Mouse (Mus musculus) intestine, embryonic 14.5 days (tissue): ENCODE measurements at regions not wholly inside any gene's neighbourhood (a gene's known extent, or its start where the extent isn't known, plus 50 kb on each side); places are given as distances from the start of the nearest gene placed in this dataset.
A peak's percentile ranks its signal among the peaks of the same experiment; 100 is the strongest.
"Not testable (repeated sequence)": the region's sequence is repeated elsewhere in the genome, so short reads cannot be mapped to it uniquely, and the experiment has no call there.

ENCODE experiments used
- ATAC-seq: fragments of 200-750 bp; cut with Nextera tagmentation; replicated peaks from 2 replicates; pipeline ENCODE4 v1.8.0; 2017; ENCODE audit warnings: low read depth, moderate number of reproducible peaks, moderate TSS enrichment, moderate library complexity; ENCODE audit not compliant: low FRiP score, low TSS enrichment
- DNase-seq: peaks from one replicate; pipeline ENCODE4 v3.0.0-alpha.2; 2018; ENCODE audit warnings: low spot score
- H3K27ac ChIP-seq: fragments of 300-500 bp; sonication (generic); 2 replicates; pipeline ENCODE4 v1.5.1; 2014; ENCODE audit warnings: low read depth, mild to moderate bottlenecking, control low read depth
- H3K27me3 ChIP-seq: fragments of 300-500 bp; sonication (generic); replicated peaks from 2 replicates; pipeline ENCODE4 v1.6.1; 2014; ENCODE audit warnings: low read length, control low read depth; ENCODE audit not compliant: control insufficient read depth, insufficient read depth
- H3K36me3 ChIP-seq: fragments of 300-500 bp; sonication (generic); 2 replicates; pipeline ENCODE4 v1.6.1; 2014; ENCODE audit warnings: low read length, control low read depth; ENCODE audit not compliant: control insufficient read depth, insufficient read depth
- H3K4me1 ChIP-seq: fragments of 300-500 bp; sonication (generic); replicated peaks from 2 replicates; pipeline ENCODE4 v1.6.1; 2014; ENCODE audit warnings: low read length, control low read depth, mixed read lengths; ENCODE audit not compliant: control insufficient read depth, insufficient read depth
- H3K4me2 ChIP-seq: fragments of 300-500 bp; sonication (generic); 2 replicates; pipeline ENCODE4 v1.6.1; 2014; ENCODE audit warnings: low read length
- H3K4me3 ChIP-seq: fragments of 300-500 bp; sonication (generic); 2 replicates; pipeline ENCODE4 v1.5.1; 2014; ENCODE audit warnings: low read depth, low read length, control low read depth, mixed read lengths
- H3K9ac ChIP-seq: fragments of 300-500 bp; sonication (generic); 2 replicates; pipeline ENCODE4 v1.6.1; 2014; ENCODE audit warnings: mild to moderate bottlenecking, low read length
- H3K9me3 ChIP-seq: fragments of 300-500 bp; sonication (generic); 2 replicates; pipeline ENCODE4 v1.6.1; 2016; ENCODE audit warnings: low read length, control low read depth; ENCODE audit not compliant: control insufficient read depth
- WGBS: fragments of 180-500 bp; shearing (Covaris S2); extraction: QIAGEN DNeasy Blood & Tissue Kit; methylation state at CpG from one replicate; pipeline ENCODE4 v1.1.7; 2014; 5-methylcytosine and 5-hydroxymethylcytosine counted together

- Histone ChIP-seq H3K9ac (no peak overlapping the region), H3K4me3 (no peak overlapping the region), H3K27me3 (peaks cover 19% of the 10 kb centered on the region), H3K4me1 (no peaks in the 10 kb centered on the region), H3K27ac (no peak overlapping the region), H3K36me3 (no peaks in the 10 kb centered on the region), H3K4me2 (no peak overlapping the region), H3K9me3 (no peaks in the 10 kb centered on the region)
- WGBS: 60% methylated on average over 8 of the region's 8 CpGs
- ATAC-seq (no peak), DNase-seq (no peak)
Observed at GRCm38 (mm10) chr8:12451857-12452256, 56.8 kb downstream of the Sox1 start.

- DNase-seq, H3K27me3 ChIP-seq, H3K9me3 ChIP-seq, H3K27ac ChIP-seq, H3K36me3 ChIP-seq, ATAC-seq, H3K9ac ChIP-seq, H3K4me1 ChIP-seq, H3K4me2 ChIP-seq, H3K4me3 ChIP-seq: not testable (repeated sequence)
- 89% methylated on average over 3 of the region's 3 CpGs for WGBS
Observed at GRCm38 (mm10) chr8:12455376-12455775, 60.3 kb downstream of the Sox1 start.

GRCm38 (mm10) chr8:12456326-12456725, 61.2 kb downstream of the Sox1 start:
- Histone ChIP-seq H3K36me3 (no peaks in the 10 kb centered on the region), H3K4me2 (no peak overlapping the region), H3K9me3 (no peaks in the 10 kb centered on the region), H3K27ac (no peak overlapping the region), H3K9ac (no peak overlapping the region), H3K4me3 (no peak overlapping the region), H3K4me1 (no peaks in the 10 kb centered on the region), H3K27me3 (no peaks in the 10 kb centered on the region)
- DNase-seq (no peak), ATAC-seq (no peak)
- WGBS: 89% methylated on average over 1 of the region's 1 CpGs

- Histone ChIP-seq H3K27ac (no peak overlapping the region), H3K9me3 (no peaks in the 10 kb centered on the region), H3K36me3 (no peaks in the 10 kb centered on the region), H3K4me2 (no peak overlapping the region), H3K4me3 (no peak overlapping the region), H3K9ac (no peak overlapping the region), H3K4me1 (no peaks in the 10 kb centered on the region), H3K27me3 (no peaks in the 10 kb centered on the region)
- DNase-seq (no peak), ATAC-seq (no peak)
- WGBS: 72% methylated on average over 7 of the region's 7 CpGs
Observed at GRCm38 (mm10) chr8:12457015-12457414, 61.9 kb downstream of the Sox1 start.

- Histone ChIP-seq H3K36me3 (no peaks in the 10 kb centered on the region), H3K4me2 (no peak overlapping the region), H3K9me3 (no peaks in the 10 kb centered on the region), H3K27me3 (0 out of 2 replicates have a peak, but pooled peaks cover 6% of the 10 kb centered on the region), H3K4me1 (no peaks in the 10 kb centered on the region), H3K9ac (no peak overlapping the region), H3K27ac (no peak overlapping the region), H3K4me3 (no peak overlapping the region)
- 75% methylated on average over 7 of the region's 7 CpGs for WGBS
- DNase-seq: no peak
- no peak for ATAC-seq
Observed at GRCm38 (mm10) chr8:12466845-12467244, 71.8 kb downstream of the Sox1 start.

- Histone ChIP-seq H3K36me3 (no peaks in the 10 kb centered on the region), H3K4me1 (no peaks in the 10 kb centered on the region), H3K4me3 (no peak overlapping the region), H3K9me3 (no peaks in the 10 kb centered on the region), H3K9ac (no peak overlapping the region), H3K27me3 (0 out of 2 replicates have a peak, but pooled peaks cover 6% of the 10 kb centered on the region), H3K27ac (no peak overlapping the region), H3K4me2 (no peak overlapping the region)
- WGBS: 77% methylated on average over 36 of the region's 36 CpGs
- DNase-seq: no peak
- ATAC-seq: no peak
Observed at GRCm38 (mm10) chr8:12467386-12468326, 72.6 kb downstream of the Sox1 start.

GRCm38 (mm10) chr8:12477449-12478401, 82.6 kb downstream of the Sox1 start:
- peak; percentile 60 for DNase-seq
- peaks cover 4% of the 10 kb centered on the region; the same call in 1 of the 2 replicates for H3K9me3 ChIP-seq
- no peaks in the 10 kb centered on the region for H3K36me3 ChIP-seq
- 0 out of 2 replicates have a peak, but pooled peaks cover 5% of the 10 kb centered on the region for H3K4me1 ChIP-seq
- ATAC-seq: no peak
- peaks cover 44% of the 10 kb centered on the region for H3K27me3 ChIP-seq
- no peak overlapping the region for H3K27ac ChIP-seq
- peak overlapping the region; percentile 21 for H3K4me3 ChIP-seq
- WGBS: 10% methylated on average over 39 of the region's 39 CpGs
- H3K9ac ChIP-seq: no peak overlapping the region
- peak overlapping the region; percentile 44 for H3K4me2 ChIP-seq

- H3K27me3 ChIP-seq: peaks cover 39% of the 10 kb centered on the region
- 80% methylated on average over 14 of the region's 14 CpGs for WGBS
- H3K36me3 ChIP-seq: no peaks in the 10 kb centered on the region
- DNase-seq (no peak), ATAC-seq (no peak)
- H3K27ac ChIP-seq: no peak overlapping the region
- H3K4me3 ChIP-seq: no peak overlapping the region
- peaks cover 2% of the 10 kb centered on the region; the same call in 1 of the 2 replicates for H3K9me3 ChIP-seq
- 0 out of 2 replicates have a peak, but pooled peaks cover 5% of the 10 kb centered on the region for H3K4me1 ChIP-seq
- no peak overlapping the region for H3K9ac ChIP-seq
- H3K4me2 ChIP-seq: no peak overlapping the region
Observed at GRCm38 (mm10) chr8:12481918-12482317, 86.8 kb downstream of the Sox1 start.
